Mouse (Mus musculus): Measurements from ENCODE around the gene Selenop.
"Not testable (repeated sequence)": the region's sequence is repeated elsewhere in the genome, so short reads cannot be mapped to it uniquely, and the experiment has no call there.

The Selenop gene

GRCm38 (mm10) chr15:3268247-3268646, at the start of gene Selenop:
Selenop (plus strand) TSS chr15:3268547.
- no peak for DNase-seq

- not testable (repeated sequence) for DNase-seq
Observed at GRCm38 (mm10) chr15:3218668-3219067, 49.7 kb upstream of the Selenop start.

- DNase-seq: no peak
Observed at GRCm38 (mm10) chr15:3222803-3223437, 45.4 kb upstream of the Selenop start.

- no peak for DNase-seq
Observed at GRCm38 (mm10) chr15:3226573-3226972, 41.8 kb upstream of the Selenop start.

- no peak for DNase-seq
Observed at GRCm38 (mm10) chr15:3228185-3228584, 40.2 kb upstream of the Selenop start.

- no peak for DNase-seq
Observed at GRCm38 (mm10) chr15:3228990-3229389, 39.4 kb upstream of the Selenop start.

- no peak for DNase-seq
Observed at GRCm38 (mm10) chr15:3231004-3231403, 37.3 kb upstream of the Selenop start.

GRCm38 (mm10) chr15:3232168-3232835, 36.0 kb upstream of the Selenop start:
- DNase-seq: no peak

GRCm38 (mm10) chr15:3233837-3234551, 34.4 kb upstream of the Selenop start:
- no peak for DNase-seq

GRCm38 (mm10) chr15:3236338-3236737, 32.0 kb upstream of the Selenop start:
- DNase-seq: no peak

- no peak for DNase-seq
Observed at GRCm38 (mm10) chr15:3237963-3238362, 30.4 kb upstream of the Selenop start.

- DNase-seq: not testable (repeated sequence)
Observed at GRCm38 (mm10) chr15:3245036-3245435, 23.3 kb upstream of the Selenop start.

GRCm38 (mm10) chr15:3250620-3251019, 17.7 kb upstream of the Selenop start:
- no peak for DNase-seq

- DNase-seq: no peak
Observed at GRCm38 (mm10) chr15:3251031-3251717, 17.2 kb upstream of the Selenop start.

- no peak for DNase-seq
Observed at GRCm38 (mm10) chr15:3251718-3252067, 16.7 kb upstream of the Selenop start.

- no peak for DNase-seq
Observed at GRCm38 (mm10) chr15:3259025-3259424, 9.3 kb upstream of the Selenop start.

- DNase-seq: no peak
Observed at GRCm38 (mm10) chr15:3260309-3260708, 8.0 kb upstream of the Selenop start.

- no peak for DNase-seq
Observed at GRCm38 (mm10) chr15:3262883-3263282, 5.5 kb upstream of the Selenop start.

- DNase-seq: no peak
Observed at GRCm38 (mm10) chr15:3264293-3264692, 4.1 kb upstream of the Selenop start.

- no peak for DNase-seq
Observed at GRCm38 (mm10) chr15:3264828-3265227, 3.5 kb upstream of the Selenop start.

- no peak for DNase-seq
Observed at GRCm38 (mm10) chr15:3269496-3269895, 1.1 kb downstream of the Selenop start.

- DNase-seq: no peak
Observed at GRCm38 (mm10) chr15:3269996-3270645, 1.8 kb downstream of the Selenop start.

- peak; percentile 41 to 67 for DNase-seq
Observed at GRCm38 (mm10) chr15:3270646-3271077, 2.3 kb downstream of the Selenop start.

Data from thymus, adult 18-20 months (tissue).